Mouse (Mus musculus) neural tube, embryonic 14.5 days (tissue): ENCODE measurements at regions not wholly inside any gene's neighbourhood (a gene's known extent, or its start where the extent isn't known, plus 50 kb on each side); places are given as distances from the start of the nearest gene placed in this dataset.

ENCODE experiments used
- ATAC-seq: fragments of 200-750 bp; cut with Nextera tagmentation; 2 replicates; pipeline ENCODE4 v1.8.0; 2017; ENCODE audit warnings: low read depth, mild to moderate bottlenecking, moderate TSS enrichment, moderate library complexity
- H3K27ac ChIP-seq: fragments of 300-500 bp; sonication (generic); 2 replicates; pipeline ENCODE4 v1.5.1; 2014; ENCODE audit warnings: low read depth, mild to moderate bottlenecking, control low read depth, low read length, moderate library complexity, mixed read lengths
- H3K27me3 ChIP-seq: fragments of 300-500 bp; sonication (generic); 2 replicates; pipeline ENCODE4 v1.6.1; 2014; ENCODE audit warnings: low read length; ENCODE audit not compliant: control insufficient read depth, insufficient read depth
- H3K36me3 ChIP-seq: fragments of 300-500 bp; sonication (generic); 2 replicates; pipeline ENCODE4 v1.6.1; 2014; ENCODE audit warnings: low read length, mixed read lengths; ENCODE audit not compliant: control insufficient read depth, insufficient read depth
- H3K4me1 ChIP-seq: fragments of 300-500 bp; sonication (generic); 2 replicates; pipeline ENCODE4 v1.6.1; 2014; ENCODE audit warnings: low read length; ENCODE audit not compliant: control insufficient read depth, insufficient read depth
- H3K4me2 ChIP-seq: fragments of 300-500 bp; sonication (generic); 2 replicates; pipeline ENCODE4 v1.6.1; 2014; ENCODE audit warnings: mild to moderate bottlenecking, low read depth, low read length, control low read depth
- H3K4me3 ChIP-seq: fragments of 300-500 bp; sonication (generic); 2 replicates; pipeline ENCODE4 v1.5.1; 2014; ENCODE audit warnings: low read depth, low read length, control low read depth, mixed read lengths
- H3K9ac ChIP-seq: fragments of 300-500 bp; sonication (generic); replicated peaks from 2 replicates; pipeline ENCODE4 v1.6.1; 2014; ENCODE audit warnings: low read depth, mild to moderate bottlenecking, control low read depth, low read length, mixed read lengths
- H3K9me3 ChIP-seq: fragments of 300-500 bp; sonication (generic); 2 replicates; pipeline ENCODE4 v1.6.1; 2016; ENCODE audit warnings: low read length; ENCODE audit not compliant: control insufficient read depth
- WGBS: fragments of 180-500 bp; shearing (Covaris S2); extraction: QIAGEN DNeasy Blood & Tissue Kit; methylation state at CpG from one replicate; pipeline ENCODE4 v1.1.7; 2014; 5-methylcytosine and 5-hydroxymethylcytosine counted together

GRCm38 (mm10) chr2:74032177-74033021 lies 121.3 kb upstream of the Atp5g3 start:
- Histone ChIP-seq H3K9me3 (no peaks in the 10 kb centered on the region), H3K27ac (no peak overlapping the region), H3K9ac (no peak overlapping the region), H3K4me1 (peaks cover 6% of the 10 kb centered on the region; the same call in 1 of the 2 replicates), H3K27me3 (no peaks in the 10 kb centered on the region), H3K4me2 (no peak overlapping the region), H3K36me3 (no peaks in the 10 kb centered on the region), H3K4me3 (no peak overlapping the region)
- ATAC-seq = no peak
- 83% methylated on average over 11 of the region's 11 CpGs for WGBS

GRCm38 (mm10) chr2:74029938-74030337 lies 118.8 kb upstream of the Atp5g3 start:
- H3K4me1 ChIP-seq = peaks cover 7% of the 10 kb centered on the region; the same call in 1 of the 2 replicates

GRCm38 (mm10) chr2:74027404-74028104 lies 116.4 kb upstream of the Atp5g3 start:
- H3K9me3 ChIP-seq = no peaks in the 10 kb centered on the region
- no peaks in the 10 kb centered on the region for H3K27me3 ChIP-seq
- H3K4me2 ChIP-seq = peak overlapping the region; percentile 15; the same call in 1 of the 2 replicates
- H3K9ac ChIP-seq = no peak overlapping the region
- peaks cover 7% of the 10 kb centered on the region; the same call in 1 of the 2 replicates for H3K4me1 ChIP-seq
- H3K4me3 ChIP-seq = no peak overlapping the region
- WGBS = 16% methylated on average over 11 of the region's 11 CpGs
- peak overlapping the region; percentile 28; the same call in 1 of the 2 replicates for H3K27ac ChIP-seq
- no peaks in the 10 kb centered on the region for H3K36me3 ChIP-seq
- peak; percentile 44; the same call in 1 of the 2 replicates for ATAC-seq

More at GRCm38 (mm10) chr2:74029938-74030337, 118.8 kb upstream of the Atp5g3 start:
- no peak for ATAC-seq
- 92% methylated on average over 9 of the region's 9 CpGs for WGBS
- Histone ChIP-seq H3K9ac (no peak overlapping the region), H3K27me3 (no peaks in the 10 kb centered on the region), H3K4me2 (no peak overlapping the region), H3K9me3 (no peaks in the 10 kb centered on the region), H3K4me3 (no peak overlapping the region), H3K36me3 (no peaks in the 10 kb centered on the region), H3K27ac (no peak overlapping the region)

GRCm38 (mm10) chr2:74015146-74015545 lies 104.0 kb upstream of the Atp5g3 start:
- no peak overlapping the region for H3K9ac ChIP-seq
- ATAC-seq = no peak
- H3K9me3 ChIP-seq = no peaks in the 10 kb centered on the region
- H3K27ac ChIP-seq = no peak overlapping the region
- H3K27me3 ChIP-seq = no peaks in the 10 kb centered on the region
- no peak overlapping the region for H3K4me2 ChIP-seq
- no peak overlapping the region for H3K4me3 ChIP-seq
- H3K36me3 ChIP-seq = no peaks in the 10 kb centered on the region
- no peaks in the 10 kb centered on the region for H3K4me1 ChIP-seq
- WGBS = 50% methylated on average over 7 of the region's 7 CpGs

- WGBS = 90% methylated on average over 3 of the region's 3 CpGs
- no peak for ATAC-seq
- no peaks in the 10 kb centered on the region for H3K27me3 ChIP-seq
- no peaks in the 10 kb centered on the region for H3K4me1 ChIP-seq
- no peak overlapping the region for H3K4me2 ChIP-seq
- no peaks in the 10 kb centered on the region for H3K9me3 ChIP-seq
- no peak overlapping the region for H3K9ac ChIP-seq
- no peak overlapping the region for H3K4me3 ChIP-seq
- H3K36me3 ChIP-seq = no peaks in the 10 kb centered on the region
- no peak overlapping the region for H3K27ac ChIP-seq
Measured at GRCm38 (mm10) chr2:74014201-74014600, 103.1 kb upstream of the Atp5g3 start.

GRCm38 (mm10) chr2:73998531-73998930 lies 87.4 kb upstream of the Atp5g3 start:
- Histone ChIP-seq H3K9me3 (no peaks in the 10 kb centered on the region), H3K36me3 (no peaks in the 10 kb centered on the region), H3K9ac (no peak overlapping the region), H3K27me3 (no peaks in the 10 kb centered on the region), H3K4me1 (no peaks in the 10 kb centered on the region; the same call in 1 of the 2 replicates), H3K27ac (no peak overlapping the region), H3K4me2 (no peak overlapping the region), H3K4me3 (no peak overlapping the region)
- ATAC-seq = no peak
- WGBS = 7% methylated on average over 2 of the region's 2 CpGs

GRCm38 (mm10) chr2:73996986-73997385 lies 85.9 kb upstream of the Atp5g3 start:
- Histone ChIP-seq H3K27ac (no peak overlapping the region), H3K9ac (no peak overlapping the region), H3K4me2 (no peak overlapping the region), H3K27me3 (no peaks in the 10 kb centered on the region), H3K4me3 (no peak overlapping the region), H3K4me1 (peaks cover under 1% of the 10 kb centered on the region; the same call in 1 of the 2 replicates), H3K36me3 (no peaks in the 10 kb centered on the region), H3K9me3 (no peaks in the 10 kb centered on the region)
- 81% methylated on average over 5 of the region's 5 CpGs for WGBS
- ATAC-seq = no peak

GRCm38 (mm10) chr2:73991818-73992217 lies 80.7 kb upstream of the Atp5g3 start:
- Histone ChIP-seq H3K9ac (no peak overlapping the region), H3K4me3 (no peak overlapping the region), H3K36me3 (no peaks in the 10 kb centered on the region), H3K27ac (peak overlapping the region; percentile 67; the same call in 1 of the 2 replicates), H3K4me1 (peaks cover 7% of the 10 kb centered on the region; the same call in 1 of the 2 replicates), H3K4me2 (peak overlapping the region; percentile 35; the same call in 1 of the 2 replicates), H3K9me3 (no peaks in the 10 kb centered on the region), H3K27me3 (no peaks in the 10 kb centered on the region)
- 10% methylated on average over 11 of the region's 11 CpGs for WGBS
- peak; percentile 70 for ATAC-seq
